Mouse (Mus musculus) stomach, embryonic 14.5 days (tissue): Measurements from ENCODE around the gene Aff1. TPM values are rescaled to one million over a fixed set of nuclear protein-coding genes. Genes with fewer than 3 reads are reported as not detected.

Experiments used
- ATAC-seq: fragments of 200-750 bp; cut with Nextera tagmentation; 2 replicates; pipeline ENCODE4 v1.8.0; 2017; ENCODE audit warnings: low read depth, moderate TSS enrichment; ENCODE audit not compliant: insufficient number of reproducible peaks, insufficient read depth, low FRiP score
- H3K27ac ChIP-seq: fragments of 300-500 bp; sonication (generic); 2 replicates; pipeline ENCODE4 v1.5.1; 2014; ENCODE audit warnings: mild to moderate bottlenecking, low read length, moderate library complexity, mixed read lengths
- H3K27me3 ChIP-seq: fragments of 300-500 bp; sonication (generic); 2 replicates; pipeline ENCODE4 v1.6.1; 2014; ENCODE audit warnings: low read length, control low read depth, mixed read lengths; ENCODE audit not compliant: control insufficient read depth, insufficient read depth
- H3K36me3 ChIP-seq: fragments of 300-500 bp; sonication (generic); 2 replicates; pipeline ENCODE4 v1.6.1; 2014; ENCODE audit warnings: mild to moderate bottlenecking, control low read depth, low read length, moderate library complexity, mixed read lengths; ENCODE audit not compliant: control insufficient read depth, insufficient read depth
- H3K4me1 ChIP-seq: fragments of 300-500 bp; sonication (generic); 2 replicates; pipeline ENCODE4 v1.6.1; 2014; ENCODE audit warnings: low read length, control low read depth, mixed read lengths; ENCODE audit not compliant: control insufficient read depth, insufficient read depth
- H3K4me2 ChIP-seq: fragments of 300-500 bp; sonication (generic); replicated peaks from 2 replicates; pipeline ENCODE4 v1.6.1; 2014; ENCODE audit warnings: low read depth, low read length, control low read depth
- H3K4me3 ChIP-seq: fragments of 300-500 bp; sonication (generic); 2 replicates; pipeline ENCODE4 v1.5.1; 2014; ENCODE audit warnings: low read depth, low read length, control low read depth
- H3K9ac ChIP-seq: fragments of 300-500 bp; sonication (generic); replicated peaks from 2 replicates; pipeline ENCODE4 v1.6.1; 2014; ENCODE audit warnings: low read depth, mild to moderate bottlenecking, control low read depth, low read length, moderate library complexity, mixed read lengths
- H3K9me3 ChIP-seq: fragments of 300-500 bp; sonication (generic); 2 replicates; pipeline ENCODE4 v1.6.1; 2016; ENCODE audit warnings: low read depth, low read length, control low read depth; ENCODE audit not compliant: control insufficient read depth
- WGBS: fragments of 180-500 bp; shearing (Covaris S2); extraction: QIAGEN DNeasy Blood & Tissue Kit; methylation state at CpG from one replicate; pipeline ENCODE4 v1.1.7; 2014; 5-methylcytosine and 5-hydroxymethylcytosine counted together
- polyA plus RNA-seq: library from polyadenylated mRNA; unstranded; fragments of >200 nt; fragmentation: Nextera tagmentation; extraction: Ambion mirVana; gene quantifications from 2 replicates; pipeline ENCODE4 v1.2.1, GENCODE M21; 2014

The Aff1 gene
- polyA plus RNA-seq, 1 experiment from 2014 or later = 5.9 TPM

GRCm38 (mm10) chr5:103857151-103857550, 165.0 kb downstream of the Aff1 start:
- no peak overlapping the region for H3K4me3 ChIP-seq
- no peak overlapping the region for H3K4me2 ChIP-seq
- H3K36me3 ChIP-seq = no peaks in the 10 kb centered on the region; the same call in 1 of the 2 replicates
- H3K27ac ChIP-seq = no peak overlapping the region
- no peaks in the 10 kb centered on the region for H3K27me3 ChIP-seq
- ATAC-seq = no peak
- H3K9ac ChIP-seq = no peak overlapping the region
- no peaks in the 10 kb centered on the region for H3K9me3 ChIP-seq
- 80% methylated on average over 2 of the region's 2 CpGs for WGBS
- H3K4me1 ChIP-seq = no peaks in the 10 kb centered on the region

GRCm38 (mm10) chr5:103860622-103861021, 168.4 kb downstream of the Aff1 start:
- no peak overlapping the region for H3K27ac ChIP-seq
- no peaks in the 10 kb centered on the region for H3K9me3 ChIP-seq
- WGBS = 93% methylated on average over 11 of the region's 11 CpGs
- H3K36me3 ChIP-seq = no peaks in the 10 kb centered on the region; the same call in 1 of the 2 replicates
- no peak overlapping the region for H3K4me2 ChIP-seq
- no peaks in the 10 kb centered on the region for H3K27me3 ChIP-seq
- no peak overlapping the region for H3K9ac ChIP-seq
- no peak overlapping the region for H3K4me3 ChIP-seq
- ATAC-seq = no peak
- H3K4me1 ChIP-seq = no peaks in the 10 kb centered on the region

GRCm38 (mm10) chr5:103863759-103864158, 171.6 kb downstream of the Aff1 start:
- Histone ChIP-seq H3K4me2 (no peak overlapping the region), H3K36me3 (no peaks in the 10 kb centered on the region; the same call in 1 of the 2 replicates), H3K9me3 (no peaks in the 10 kb centered on the region), H3K4me3 (no peak overlapping the region), H3K4me1 (no peaks in the 10 kb centered on the region), H3K27ac (no peak overlapping the region), H3K27me3 (no peaks in the 10 kb centered on the region), H3K9ac (no peak overlapping the region)
- 81% methylated on average over 4 of the region's 4 CpGs for WGBS
- no peak for ATAC-seq

GRCm38 (mm10) chr5:103889766-103890165, 197.6 kb downstream of the Aff1 start:
- Histone ChIP-seq H3K27me3 (no peaks in the 10 kb centered on the region), H3K27ac (no peak overlapping the region), H3K4me1 (peaks cover 7% of the 10 kb centered on the region; the same call in 1 of the 2 replicates), H3K36me3 (no peaks in the 10 kb centered on the region), H3K4me3 (no peak overlapping the region), H3K4me2 (no peak overlapping the region), H3K9me3 (no peaks in the 10 kb centered on the region), H3K9ac (no peak overlapping the region)
- no peak for ATAC-seq
- 38% methylated on average over 15 of the region's 15 CpGs for WGBS

GRCm38 (mm10) chr5:103898310-103898709, 206.1 kb downstream of the Aff1 start:
- 17% methylated on average over 1 of the region's 1 CpGs for WGBS
- no peaks in the 10 kb centered on the region for H3K36me3 ChIP-seq
- no peaks in the 10 kb centered on the region for H3K27me3 ChIP-seq
- no peak overlapping the region for H3K9ac ChIP-seq
- no peaks in the 10 kb centered on the region for H3K4me1 ChIP-seq
- no peak overlapping the region for H3K4me2 ChIP-seq
- no peaks in the 10 kb centered on the region for H3K9me3 ChIP-seq
- no peak for ATAC-seq
- H3K27ac ChIP-seq = no peak overlapping the region
- no peak overlapping the region for H3K4me3 ChIP-seq

Other genes starting within 250 kb of the Aff1 start
- gene Slc10a6, start 63.0 kb upstream of the Aff1 start, polyA plus RNA-seq = 0.49 and 0.84 TPM in 2 replicates
- 0.26 TPM in 1 of 2 replicates, not detected in the other for gene 1700016H13Rik, start 36.4 kb upstream of the Aff1 start, polyA plus RNA-seq
- 15.0 and 15.8 TPM in 2 replicates for gene Klhl8, start 218.9 kb downstream of the Aff1 start, polyA plus RNA-seq